Comparison of ENCODE assay signal across 16 mouse cellular contexts in the genomic region with DNA sequence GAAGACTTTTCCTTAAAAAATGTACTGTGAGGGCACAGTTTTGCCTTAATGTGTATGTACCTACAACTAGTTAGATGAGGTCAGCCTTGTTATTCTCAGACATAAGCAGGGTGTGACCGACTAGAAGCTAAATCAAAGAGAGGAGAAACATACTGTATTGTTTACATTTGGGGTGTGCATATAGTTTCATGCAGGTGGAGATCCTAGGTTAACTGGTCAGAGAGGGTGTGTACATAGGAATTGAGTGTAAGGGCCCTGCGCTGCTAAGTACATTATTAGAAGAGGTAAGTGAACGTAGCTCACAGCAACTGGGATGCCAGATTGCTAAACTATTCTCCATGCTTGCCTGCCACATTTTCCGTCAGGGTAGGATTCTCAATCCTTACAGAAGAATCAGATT.
"Had no signal": no experiment of that assay in that cellular context is flagged by ENCODE, and none has a peak within 500 bp of the region (broad histone marks: within the 10 kb centered on the region; RNA-seq: fewer than 3 reads in every experiment).

No protein-coding gene starts in this region.

- H3K4me3 ChIP-seq: liver, embryonic 13.5 days; liver, embryonic 15.5 days; lung, embryonic 15.5 days; megakaryocyte, embryonic 14.5 days; midbrain, embryonic 13.5 days; midbrain, embryonic 15.5 days; neural tube, embryonic 12.5 days had no signal

- H3K4me2 ChIP-seq: liver, embryonic 11.5 days; liver, embryonic 13.5 days; liver, embryonic 15.5 days; lung, embryonic 15.5 days; midbrain, embryonic 11.5 days; midbrain, embryonic 13.5 days; midbrain, embryonic 15.5 days; neural tube, embryonic 12.5 days had no signal

- H3K36me3 ChIP-seq: liver, embryonic 13.5 days; liver, embryonic 15.5 days; lung, embryonic 15.5 days; midbrain, embryonic 13.5 days; midbrain, embryonic 15.5 days; neural tube, embryonic 12.5 days had no signal

- ATAC-seq: liver, postnatal 0 days; midbrain, embryonic 13.5 days; midbrain, embryonic 15.5 days had no signal

- DNase-seq: liver, embryonic 13.5 days; liver, postnatal 0 days; lung, adult 2 months; right cerebral cortex, postnatal 14 days; thymus, adult 18-20 months; thymus, postnatal 14 days; thymus, postnatal 36 days had no signal

- H3K27me3 ChIP-seq: liver, embryonic 13.5 days; liver, embryonic 15.5 days; lung, embryonic 15.5 days; megakaryocyte, embryonic 14.5 days; midbrain, embryonic 13.5 days; midbrain, embryonic 15.5 days; neural tube, embryonic 12.5 days had no signal

- H3K4me1 ChIP-seq: liver, embryonic 13.5 days; liver, embryonic 15.5 days; megakaryocyte, embryonic 14.5 days; midbrain, embryonic 13.5 days; midbrain, embryonic 15.5 days; neural tube, embryonic 12.5 days had no signal

- H3K9me3 ChIP-seq: liver, embryonic 13.5 days; liver, embryonic 15.5 days; lung, embryonic 15.5 days; midbrain, embryonic 13.5 days; midbrain, embryonic 15.5 days; neural tube, embryonic 12.5 days had no signal

- H3K9ac ChIP-seq: liver, embryonic 13.5 days; liver, embryonic 15.5 days; liver, postnatal 0 days; lung, embryonic 15.5 days; midbrain, embryonic 13.5 days; midbrain, embryonic 15.5 days; neural tube, embryonic 12.5 days had no signal

- H3K27ac ChIP-seq: liver, embryonic 13.5 days; liver, embryonic 15.5 days; lung, embryonic 15.5 days; macrophage; midbrain, embryonic 13.5 days; midbrain, embryonic 15.5 days; neural tube, embryonic 12.5 days had no signal
